Mouse (Mus musculus) regulatory T cell (primary cell): Measurements from ENCODE around the gene Vwa3b.
"Not testable (repeated sequence)": the region's sequence is repeated elsewhere in the genome, so short reads cannot be mapped to it uniquely, and the experiment has no call there.

Experiments used
- in situ Hi-C: fragments of 300-600 bp; cut with MboI, MseI; formaldehyde crosslinking; loops from one replicate; pipeline ENCODE4 v1.15.1; 2025; ENCODE audit warnings: high pct_unique_total_duplicates

Vwa3b gene

DNA sequence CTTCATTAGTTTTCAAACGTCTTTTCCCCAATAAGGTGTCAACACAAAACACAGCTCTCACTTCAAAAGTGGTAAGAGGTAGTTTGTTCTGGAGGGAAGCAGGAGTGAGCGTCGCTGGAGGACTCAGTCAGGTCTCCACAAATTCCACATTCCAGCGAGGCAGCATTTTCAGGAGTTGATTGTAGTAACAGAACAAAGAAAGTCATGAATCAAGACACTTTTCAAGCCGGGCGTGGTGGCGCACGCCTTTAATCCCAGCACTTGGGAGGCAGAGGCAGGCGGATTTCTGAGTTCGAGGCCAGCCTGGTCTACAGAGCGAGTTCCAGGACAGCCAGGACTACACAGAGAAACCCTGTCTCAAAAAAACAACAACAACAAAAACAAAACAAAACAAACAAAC lies 19.9 kb upstream of the Vwa3b start:
- in situ Hi-C loops = not testable (repeated sequence)

DNA sequence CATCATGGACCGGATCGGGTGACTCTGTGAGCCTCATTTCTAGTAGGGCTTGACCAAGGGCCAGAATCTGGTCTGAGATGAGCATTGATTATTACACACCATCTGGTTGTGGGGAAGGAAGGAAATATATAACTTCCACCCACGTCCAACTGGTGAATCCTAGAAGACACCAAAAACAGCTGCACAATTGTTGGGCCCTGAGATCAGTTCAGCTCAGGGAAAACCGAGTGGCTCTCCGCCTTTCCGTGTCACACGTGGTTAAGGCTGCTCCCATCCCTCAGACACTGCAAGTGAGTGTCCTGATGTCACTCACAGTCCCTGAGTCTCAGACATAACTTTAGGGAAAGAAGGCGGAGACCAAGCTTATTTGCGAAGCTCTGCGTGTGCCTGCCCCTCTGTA lies 16.5 kb upstream of the Vwa3b start:
- in situ Hi-C loops = no loop called here

DNA sequence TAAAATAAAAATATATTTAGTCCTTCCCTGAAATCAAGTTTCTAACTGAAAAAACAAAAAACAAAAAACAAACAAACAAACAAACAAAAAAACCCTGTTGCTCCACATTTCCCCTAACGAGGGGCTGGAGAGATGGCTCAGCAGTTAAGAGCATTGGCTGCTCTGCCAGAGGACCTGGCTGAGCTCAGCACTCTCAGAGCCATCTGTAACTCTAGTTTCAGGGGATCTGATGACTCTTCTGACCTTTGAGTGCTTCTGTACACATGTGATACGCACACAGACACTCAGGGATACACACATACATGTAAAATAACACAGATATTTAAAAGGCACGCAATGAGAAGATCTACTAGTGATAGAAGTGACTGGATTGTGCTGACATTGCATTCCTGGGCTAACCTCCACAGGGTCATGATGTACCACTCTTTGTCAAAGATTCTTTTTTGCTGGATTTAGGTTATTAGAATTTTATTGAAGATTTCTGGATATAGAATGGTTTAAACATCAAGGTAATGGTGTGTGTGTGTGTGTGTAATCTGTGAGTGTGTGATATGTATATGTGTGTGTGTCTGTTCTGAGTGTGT lies 14.7 kb upstream of the Vwa3b start:
- in situ Hi-C loops = no loop called here

DNA sequence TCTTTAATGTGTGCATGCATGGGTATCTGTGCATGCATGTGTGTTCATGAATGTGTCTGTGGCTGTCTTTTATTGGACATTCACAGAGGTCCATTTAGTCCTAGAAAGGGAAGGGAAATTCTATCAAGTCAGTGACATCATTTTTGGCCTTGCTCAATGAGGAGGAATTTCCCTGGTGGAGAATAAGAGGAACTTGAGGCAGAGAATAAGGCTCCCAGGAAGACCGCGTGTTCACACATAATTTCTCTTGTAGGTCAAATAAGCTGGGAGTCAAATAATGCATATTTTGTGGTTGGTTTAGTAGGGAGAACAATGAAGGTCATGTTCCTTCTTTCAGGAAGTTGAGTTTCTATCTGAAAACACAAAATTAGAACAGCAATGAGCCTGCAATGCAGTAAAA lies 13.4 kb upstream of the Vwa3b start:
- in situ Hi-C loops = no loop called here

DNA sequence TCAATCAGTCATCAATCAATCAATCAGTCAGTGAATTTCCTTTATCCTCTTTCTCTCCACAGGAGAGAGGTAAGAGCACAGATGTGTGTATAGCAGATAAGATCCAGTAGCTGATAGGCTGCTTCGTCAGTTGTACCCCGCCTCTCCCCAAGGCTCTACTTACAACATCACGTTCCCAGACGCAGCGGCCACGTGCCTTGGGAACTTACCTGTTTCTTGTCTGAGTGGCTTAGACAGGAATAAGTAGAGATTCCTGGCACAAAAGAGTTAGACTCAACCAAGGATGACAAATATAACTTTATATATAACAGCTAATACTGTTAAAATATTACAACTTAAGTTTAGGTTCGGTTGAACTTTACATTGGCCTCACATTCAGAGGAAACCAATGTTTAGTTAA lies 12.7 kb upstream of the Vwa3b start:
- in situ Hi-C loops = no loop called here

DNA sequence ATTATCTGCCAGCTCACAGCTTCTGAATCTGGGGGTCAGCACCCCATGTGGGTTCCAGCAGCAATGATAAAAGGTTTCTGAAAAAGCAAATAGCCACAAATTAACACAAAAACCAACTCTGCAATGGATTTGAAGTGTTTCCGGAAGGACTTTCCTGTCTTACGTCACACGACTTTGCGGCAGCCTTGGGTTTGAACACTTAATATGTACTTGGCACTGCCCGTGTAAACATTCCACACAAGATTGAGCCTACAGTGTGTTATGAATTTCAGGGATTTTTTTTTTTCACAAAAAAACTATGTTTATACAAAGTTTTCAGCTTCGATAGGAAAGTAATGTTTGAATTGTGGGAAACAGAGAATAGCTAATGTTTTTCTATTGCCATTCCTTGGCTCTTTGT lies 7.4 kb upstream of the Vwa3b start:
- in situ Hi-C loops = no loop called here

DNA sequence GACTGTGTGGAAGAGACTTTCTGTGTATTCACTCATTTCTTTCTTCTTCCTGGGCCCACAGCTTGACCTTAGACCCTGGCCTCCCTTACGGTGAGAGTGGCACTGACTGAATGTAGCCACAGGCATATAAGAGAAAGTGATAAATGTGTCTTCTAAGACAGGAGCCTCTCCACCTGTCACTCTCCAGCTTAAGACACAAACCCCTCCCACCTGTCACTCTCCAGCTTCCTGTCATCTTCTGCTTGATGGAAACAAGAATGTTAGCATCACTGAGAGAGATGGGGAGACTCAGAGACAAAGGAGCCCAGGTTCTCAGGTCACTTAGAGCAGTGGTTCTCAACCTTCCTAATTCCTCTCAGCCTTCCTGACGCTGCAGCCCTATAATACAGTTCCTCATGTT lies 3.7 kb upstream of the Vwa3b start:
- in situ Hi-C loops = no loop called here

DNA sequence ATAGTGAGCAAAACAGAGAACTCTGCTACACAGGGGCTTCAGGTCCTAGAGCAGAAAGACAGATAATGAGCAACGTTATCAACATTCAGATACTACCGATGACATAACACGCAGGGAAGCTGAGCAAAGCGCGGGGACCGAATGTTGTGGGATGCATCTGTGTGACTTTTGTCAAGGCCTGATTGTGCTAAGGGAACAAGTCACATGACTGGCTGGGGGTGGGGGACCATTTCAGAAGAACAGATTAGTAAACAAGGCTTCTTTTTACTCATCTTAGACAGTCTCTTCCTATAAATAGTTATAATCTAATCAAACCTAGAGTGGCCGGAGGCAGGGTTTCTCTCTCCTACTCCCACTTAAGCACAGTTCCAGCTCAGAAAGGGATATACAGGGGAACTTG lies 1.7 kb upstream of the Vwa3b start:
- in situ Hi-C loops = loop anchor here (5.0 kb wide), 1 partner anchor 32 kb away; no protein-coding TSS in a partner anchor

DNA sequence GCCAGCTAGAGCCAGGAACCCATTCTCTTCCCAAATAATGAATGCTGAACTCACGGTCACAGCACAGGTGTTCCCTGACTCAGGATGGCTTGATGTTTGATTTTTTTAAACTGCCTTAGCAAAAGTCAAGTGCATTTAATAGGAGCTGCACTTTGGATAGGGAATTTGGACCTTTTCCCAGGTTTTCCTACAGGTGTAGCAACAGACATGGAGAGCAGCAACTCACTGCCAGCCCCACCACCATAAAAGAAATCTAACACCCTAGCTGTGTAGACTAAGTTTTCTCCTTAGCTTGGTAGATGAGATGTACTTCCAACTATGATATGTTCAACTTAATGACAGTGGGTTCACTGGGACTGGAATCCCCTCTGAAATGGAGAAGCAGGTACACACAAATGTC lies 1.0 kb upstream of the Vwa3b start:
- in situ Hi-C loops = loop anchor here (5.0 kb wide), 1 partner anchor 33 kb away; no protein-coding TSS in a partner anchor

DNA sequence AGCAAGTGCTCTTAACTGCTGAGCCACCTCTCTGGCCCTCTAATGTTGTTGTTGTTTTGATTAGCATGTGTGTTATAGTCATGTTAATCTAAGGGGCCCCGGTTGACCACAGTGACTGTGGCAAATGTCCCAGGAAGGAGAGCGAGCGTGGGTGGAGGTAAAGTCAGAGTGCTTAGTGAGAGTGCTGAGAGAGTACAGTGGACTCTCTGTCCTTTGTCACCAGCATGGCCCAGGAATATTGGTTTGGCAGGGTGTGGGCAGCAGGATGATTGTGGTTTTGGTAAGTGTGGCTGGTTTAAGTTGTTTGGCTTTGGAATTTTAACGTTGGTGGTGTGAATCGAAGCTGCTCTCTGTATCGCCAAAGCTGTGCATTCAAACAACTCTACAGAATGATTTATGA lies 470 bp downstream of the Vwa3b start:
- in situ Hi-C loops = loop anchor here (5.0 kb wide), 1 partner anchor 35 kb away; no protein-coding TSS in a partner anchor

DNA sequence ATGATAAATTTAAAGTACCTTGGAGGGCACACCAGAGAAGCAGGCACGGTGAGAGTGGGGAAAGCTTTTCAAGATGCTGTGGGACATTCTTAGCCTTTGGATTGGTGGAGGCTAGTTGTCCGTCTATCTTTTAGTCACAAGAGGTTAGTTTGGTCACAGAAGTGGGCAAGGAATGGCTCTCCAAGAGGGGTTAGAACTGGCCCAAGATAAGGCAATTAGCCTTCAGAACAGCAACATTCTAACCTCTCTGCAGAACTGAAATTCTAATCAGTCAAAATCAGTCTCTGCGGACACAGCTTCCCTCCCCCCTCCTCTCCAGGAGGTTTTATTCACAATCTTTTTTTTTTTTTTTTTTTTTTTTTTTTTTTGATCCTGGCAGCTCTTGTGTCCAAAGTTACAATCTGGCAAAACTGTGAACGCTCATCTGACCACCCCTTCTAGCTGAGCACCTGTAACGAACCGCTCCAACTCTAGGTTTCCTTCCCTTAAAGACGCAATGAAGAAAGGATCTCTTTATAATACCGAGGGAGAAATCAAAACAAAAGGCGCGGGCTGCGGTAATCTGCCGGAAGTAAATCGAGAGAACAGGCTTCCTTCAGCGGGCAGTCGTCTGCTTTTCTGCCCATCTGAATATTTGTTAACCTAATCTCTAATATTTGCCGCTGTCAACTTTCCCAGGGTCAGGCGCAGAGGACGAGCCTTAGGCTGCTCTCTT lies 2.2 kb downstream of the Vwa3b start:
- in situ Hi-C loops = loop anchor here (5.0 kb wide), 1 partner anchor 36 kb away; no protein-coding TSS in a partner anchor

DNA sequence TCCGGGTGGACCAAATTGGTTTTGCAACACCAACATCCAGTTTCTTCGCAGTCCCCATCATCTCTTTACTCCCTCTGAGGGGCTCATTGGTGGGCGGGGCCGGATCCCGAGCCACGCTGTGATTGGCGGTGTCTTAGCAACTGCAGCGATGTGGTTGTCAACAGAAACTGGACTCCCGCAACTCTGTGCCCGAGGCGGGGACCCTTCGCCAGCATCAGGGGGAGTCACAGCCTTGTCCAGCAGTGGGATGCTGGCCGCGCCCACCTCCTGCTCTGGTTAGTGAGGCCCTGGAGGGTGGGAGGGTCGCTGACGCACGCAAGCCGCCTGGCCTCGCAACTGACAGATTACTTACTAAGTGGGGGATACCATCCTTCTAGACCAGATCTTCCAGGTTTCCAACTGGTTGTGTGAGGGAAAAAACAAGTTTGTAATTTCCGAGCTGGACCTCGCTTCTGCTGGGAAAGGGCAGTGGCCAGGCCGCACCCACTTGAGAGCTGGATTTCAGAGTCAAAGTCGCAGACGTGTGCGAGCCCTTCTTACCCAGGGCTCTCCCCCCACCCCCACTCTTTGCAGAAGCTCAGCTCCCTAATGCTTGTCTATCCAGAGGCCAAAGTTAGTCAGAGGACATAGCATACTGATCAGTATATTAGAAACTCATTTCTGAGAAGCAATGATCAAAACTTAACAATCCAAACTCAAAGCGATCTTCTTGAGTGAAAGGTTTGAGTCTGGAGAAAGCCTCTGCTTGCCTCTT lies 2.9 kb downstream of the Vwa3b start:
- in situ Hi-C loops = loop anchor here (5.0 kb wide), 1 partner anchor 37 kb away; no protein-coding TSS in a partner anchor

DNA sequence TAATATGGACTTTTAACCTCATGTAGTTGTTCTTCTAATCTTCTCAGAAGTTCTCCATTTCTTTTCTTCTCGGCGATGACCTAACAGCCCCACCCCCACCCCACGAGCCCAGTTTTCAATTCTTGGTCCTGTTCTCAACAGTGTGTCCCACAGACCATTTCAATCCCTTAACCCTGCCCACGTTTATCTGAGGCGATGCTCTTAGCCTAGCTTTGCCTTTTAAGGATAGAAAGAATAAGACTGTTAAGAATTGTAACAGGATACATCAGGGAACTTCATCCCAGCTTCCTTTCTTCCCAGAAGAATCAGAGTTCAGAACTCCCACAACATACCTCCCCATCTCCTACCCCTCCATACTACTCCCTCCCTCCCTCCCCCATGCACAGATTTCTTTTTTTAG lies 3.5 kb downstream of the Vwa3b start:
- in situ Hi-C loops = loop anchor here (5.0 kb wide), 1 partner anchor 38 kb away; no protein-coding TSS in a partner anchor

DNA sequence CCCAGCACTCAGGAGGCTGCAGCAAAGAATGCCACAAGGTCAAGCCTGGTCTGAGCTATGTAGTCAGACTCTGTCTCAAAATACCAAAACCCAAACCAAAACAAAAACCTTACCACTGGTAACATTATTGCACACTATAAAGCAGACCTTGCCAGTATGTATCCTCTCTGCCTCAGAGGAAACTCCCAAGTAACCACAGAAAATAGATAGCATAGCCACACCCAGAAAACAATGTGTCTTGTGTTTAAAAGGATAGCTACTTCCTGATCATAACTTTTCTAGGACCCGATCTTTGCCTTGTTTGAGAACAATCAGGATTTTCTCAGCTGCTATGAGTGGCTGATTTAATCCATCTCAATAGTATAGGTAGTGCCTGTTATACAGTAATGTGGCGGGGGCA lies 4.3 kb downstream of the Vwa3b start:
- in situ Hi-C loops = no loop called here

DNA sequence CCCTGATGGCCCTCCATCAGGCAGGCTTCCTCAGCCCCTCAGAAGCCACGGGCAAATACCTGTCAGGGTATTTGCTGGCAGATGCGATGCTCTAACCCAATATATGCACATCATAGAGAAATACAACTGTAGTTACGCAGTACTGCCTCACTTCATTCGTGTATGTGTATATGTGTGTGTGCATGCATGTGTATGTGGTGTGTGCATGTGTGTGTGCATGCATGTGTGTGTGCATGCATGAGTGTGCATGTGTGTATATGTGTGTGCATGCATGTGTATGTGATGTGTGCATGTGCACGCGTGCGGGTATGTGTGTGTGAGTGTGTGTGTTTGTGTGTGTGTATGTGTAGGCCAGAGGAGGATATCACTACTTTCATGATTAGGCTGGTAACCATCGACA lies 9.5 kb downstream of the Vwa3b start:
- in situ Hi-C loops = no loop called here

DNA sequence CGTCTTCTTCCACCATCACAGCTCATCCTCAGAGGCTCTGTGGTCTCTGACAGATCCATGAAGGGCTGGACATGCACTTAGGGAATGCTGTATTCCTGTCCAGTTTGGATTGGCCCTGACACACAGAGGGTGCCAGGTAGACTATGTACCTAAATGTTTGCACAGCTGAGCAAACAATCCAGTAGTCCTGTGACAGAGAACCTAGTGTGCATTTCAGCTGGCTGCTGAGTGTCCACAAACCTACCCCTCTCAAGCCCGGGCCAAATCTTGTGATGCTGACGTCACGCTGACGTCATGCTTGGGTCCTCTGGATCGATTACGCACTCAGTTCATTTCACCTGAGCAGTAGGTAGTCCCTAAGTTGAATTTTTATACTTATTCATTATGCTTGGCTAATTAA lies 14.7 kb downstream of the Vwa3b start:
- in situ Hi-C loops = no loop called here

DNA sequence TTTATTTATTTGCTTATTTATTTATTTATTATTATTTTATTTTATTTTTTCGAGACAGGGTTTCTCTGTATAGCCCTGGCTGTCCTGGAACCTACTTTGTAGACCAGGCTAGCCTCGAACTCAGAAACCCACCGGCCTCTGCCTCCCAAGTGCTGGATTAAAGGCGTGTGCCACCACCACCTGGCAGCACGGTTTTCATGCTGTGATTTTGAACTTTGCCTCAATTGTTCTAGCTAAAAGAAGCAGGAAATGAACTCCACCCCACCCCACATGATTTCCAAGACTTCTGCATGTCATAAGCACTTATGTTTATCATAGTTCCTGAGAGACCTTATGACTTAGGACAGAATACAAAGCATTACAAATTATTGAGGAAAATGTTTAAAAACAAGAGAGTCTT lies 15.5 kb downstream of the Vwa3b start:
- in situ Hi-C loops = no loop called here

DNA sequence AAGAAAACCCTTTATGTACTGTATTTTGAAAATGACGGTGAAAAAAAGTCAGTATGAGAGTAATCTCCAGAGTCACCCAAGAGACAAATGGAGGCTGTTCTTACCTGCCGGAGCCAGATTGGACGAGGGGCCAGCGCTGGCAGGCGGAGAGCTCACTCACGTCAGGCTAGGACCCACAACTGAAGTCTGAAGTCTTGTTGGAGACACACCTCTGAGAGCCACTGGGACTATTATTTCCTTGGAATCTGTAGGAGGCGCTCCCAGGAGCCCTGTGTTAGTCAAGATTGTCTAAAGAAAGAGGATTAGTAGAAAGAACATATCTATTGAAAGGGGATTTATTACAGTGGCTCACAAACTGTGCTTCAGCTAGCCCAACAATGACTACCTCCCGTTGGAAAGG lies 16.4 kb downstream of the Vwa3b start:
- in situ Hi-C loops = no loop called here

DNA sequence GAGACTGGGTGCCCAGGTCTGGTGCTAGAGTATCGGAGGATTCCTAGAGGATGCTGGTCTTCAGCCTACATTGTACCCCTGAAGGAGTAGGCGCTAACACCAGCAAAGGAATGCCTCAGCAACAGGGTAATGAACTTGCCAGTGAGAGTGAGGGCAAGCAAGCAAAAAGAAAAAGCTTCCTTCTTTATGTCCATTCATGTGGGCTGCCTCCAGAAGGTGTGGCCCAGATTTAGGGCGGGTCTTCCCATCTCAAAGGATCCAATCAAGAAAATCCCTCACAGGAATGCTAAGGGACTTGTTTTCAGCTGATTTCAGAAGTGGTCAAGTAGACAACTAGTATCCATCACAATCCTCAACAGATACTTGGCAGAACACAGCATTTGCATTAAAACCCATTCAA lies 16.8 kb downstream of the Vwa3b start:
- in situ Hi-C loops = no loop called here

DNA sequence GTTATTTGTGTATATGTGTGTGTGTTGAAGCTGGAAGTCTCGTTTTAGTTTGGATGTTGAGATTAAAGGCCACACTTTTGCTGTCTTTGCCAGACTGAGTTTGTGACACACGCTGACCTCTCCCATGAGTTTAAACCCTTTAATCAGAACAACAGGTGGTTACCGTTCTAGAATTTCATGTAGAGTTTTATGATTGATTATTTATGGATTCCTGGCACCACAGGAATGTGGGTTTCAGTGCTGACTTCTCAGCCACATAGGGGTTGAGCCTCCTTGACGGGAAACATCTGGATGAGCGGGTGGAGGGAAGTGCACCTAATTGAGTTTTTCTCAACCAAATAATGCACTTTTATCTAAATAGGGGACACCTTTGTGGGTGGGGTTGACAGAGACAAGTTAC lies 19.1 kb downstream of the Vwa3b start:
- in situ Hi-C loops = no loop called here

DNA sequence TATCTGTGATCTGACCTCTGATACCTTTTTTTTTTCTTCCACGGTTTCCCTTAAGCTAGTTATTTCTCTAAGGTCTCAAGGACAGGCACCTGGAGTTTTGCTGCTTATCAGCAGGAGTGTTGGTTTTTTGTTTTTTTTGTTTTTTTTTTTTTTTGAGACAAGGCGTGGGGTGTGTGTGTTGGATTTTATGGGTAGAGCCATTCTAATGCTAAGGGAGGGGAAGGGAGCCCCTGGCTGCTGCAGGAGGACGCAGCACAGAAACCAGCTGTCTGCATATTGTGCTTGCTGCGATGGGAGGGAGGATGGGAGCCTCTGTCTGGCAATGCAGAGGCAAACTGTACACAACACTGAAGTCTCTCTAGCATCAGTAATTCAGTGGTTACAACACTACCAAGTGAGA lies 22.8 kb downstream of the Vwa3b start:
- in situ Hi-C loops = no loop called here

DNA sequence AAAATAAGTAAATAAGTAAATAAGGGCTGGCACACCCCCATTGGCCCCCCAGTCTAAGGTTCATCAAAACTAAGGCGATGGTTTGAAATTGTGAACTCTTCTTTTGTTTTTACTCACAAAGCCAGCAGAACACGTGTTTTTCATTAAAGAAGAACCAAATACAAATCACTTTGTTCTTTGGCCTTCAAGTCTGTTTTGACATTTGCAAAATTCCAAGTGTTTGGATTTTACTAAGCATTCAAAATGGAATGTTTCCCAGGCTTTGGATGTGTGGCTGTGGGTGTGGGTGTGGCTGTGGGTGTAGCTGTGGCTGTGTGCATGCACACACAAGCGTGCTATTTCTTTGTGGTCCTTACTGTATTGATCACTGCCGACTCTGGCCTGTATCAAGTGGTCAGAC lies 27.3 kb downstream of the Vwa3b start:
- in situ Hi-C loops = loop anchor here (5.0 kb wide), 1 partner anchor 39 kb away; no protein-coding TSS in a partner anchor
